Mouse (Mus musculus) layer of hippocampus, postnatal 25 days (tissue): ENCODE data around the gene Rab6a. TPM values are rescaled to one million over a fixed set of nuclear protein-coding genes. Genes with fewer than 3 reads are reported as not detected.

Experiments used
- DNase-seq, 2 experiments: peaks; one replicate each; pipeline ENCODE4 v3.0.0; 2022; ENCODE audit warnings: mixed read lengths in 2 of 2, low spot score in 1 of 2; ENCODE audit errors: extremely low spot score in 1 of 2
- total RNA-seq, 2 experiments: library from RNA; stranded (reverse); gene quantifications; 2 replicates each; pipeline ENCODE4 v1.2.3; 2021

The Rab6a gene
- total RNA-seq, 2 experiments from 2014 or later = 373 to 387 TPM

- no peak for DNase-seq
Measured at GRCm38 (mm10) chr7:100616121-100616857, 9.1 kb downstream of the Rab6a start.

GRCm38 (mm10) chr7:100622277-100622676 lies 15.1 kb downstream of the Rab6a start:
- DNase-seq = no peak

GRCm38 (mm10) chr7:100624538-100624937 lies 17.3 kb downstream of the Rab6a start:
- no peak for DNase-seq

- no peak for DNase-seq
Measured at GRCm38 (mm10) chr7:100637657-100638056, 30.4 kb downstream of the Rab6a start.

- no peak for DNase-seq
Measured at GRCm38 (mm10) chr7:100642413-100642812, 35.2 kb downstream of the Rab6a start.

- DNase-seq = peak; percentile 62 to 83
Measured at GRCm38 (mm10) chr7:100645147-100645546, 37.9 kb downstream of the Rab6a start.

DNA sequence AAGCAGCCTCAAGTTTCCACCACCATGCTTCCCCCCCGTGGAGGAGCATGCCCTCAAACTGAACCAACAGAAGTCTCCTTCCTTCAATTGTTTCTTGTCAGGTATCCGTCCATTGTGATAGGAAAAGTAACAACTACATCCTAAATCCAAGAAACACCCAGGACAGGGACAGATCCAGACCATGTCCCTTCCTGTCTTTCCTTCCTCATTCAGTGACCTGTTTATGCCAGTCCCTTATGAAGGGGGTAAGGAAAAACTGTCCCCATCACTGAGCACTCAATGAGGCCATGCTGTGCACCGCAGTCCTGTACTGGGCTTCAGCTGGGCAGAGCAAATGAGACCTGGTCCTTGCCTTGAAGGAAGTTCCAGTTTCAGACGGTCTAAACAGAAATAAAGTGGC lies 41.9 kb downstream of the Rab6a start:
- no peak for DNase-seq

DNA sequence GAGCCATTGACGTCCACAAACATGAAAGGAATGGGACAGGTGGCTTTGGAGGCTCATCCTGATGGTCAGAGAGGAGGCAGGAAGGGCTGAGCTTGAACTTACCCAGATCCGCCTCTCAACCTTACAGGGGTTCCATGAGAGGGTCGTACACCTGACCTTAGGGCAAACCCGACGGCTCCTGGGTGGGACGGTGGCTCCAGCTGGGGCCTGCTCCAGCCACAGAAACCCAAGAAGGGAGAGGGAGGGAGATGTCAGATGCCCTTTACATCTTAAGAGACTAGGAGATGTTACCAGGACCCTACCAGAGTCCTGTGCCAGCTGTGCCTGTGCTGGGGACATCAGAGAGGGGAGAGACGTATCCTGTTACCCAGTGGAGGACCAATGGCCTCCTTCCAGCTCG lies 42.6 kb downstream of the Rab6a start:
- no peak for DNase-seq

DNA sequence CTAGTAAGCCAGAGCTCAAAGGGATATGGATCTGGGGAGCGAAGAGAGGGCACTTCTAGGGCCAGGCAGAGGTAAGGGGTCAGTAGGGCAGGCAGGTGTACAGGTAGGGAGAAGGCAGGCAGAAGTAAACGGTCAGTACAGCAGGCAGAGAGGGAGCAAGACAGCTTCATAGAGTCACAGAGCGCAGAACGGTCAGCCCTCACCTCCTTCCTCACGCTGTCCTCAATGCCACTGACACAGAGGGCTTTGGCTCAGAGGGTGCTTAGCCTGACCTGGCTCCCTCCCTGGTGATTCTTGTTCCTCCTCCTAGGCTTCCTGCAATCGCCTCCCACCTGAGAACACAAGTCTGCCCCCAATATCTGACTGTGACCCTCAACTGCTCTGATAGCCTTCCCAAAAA lies 43.2 kb downstream of the Rab6a start:
- peak in 1 of 2 experiments; percentile 3 for DNase-seq

DNA sequence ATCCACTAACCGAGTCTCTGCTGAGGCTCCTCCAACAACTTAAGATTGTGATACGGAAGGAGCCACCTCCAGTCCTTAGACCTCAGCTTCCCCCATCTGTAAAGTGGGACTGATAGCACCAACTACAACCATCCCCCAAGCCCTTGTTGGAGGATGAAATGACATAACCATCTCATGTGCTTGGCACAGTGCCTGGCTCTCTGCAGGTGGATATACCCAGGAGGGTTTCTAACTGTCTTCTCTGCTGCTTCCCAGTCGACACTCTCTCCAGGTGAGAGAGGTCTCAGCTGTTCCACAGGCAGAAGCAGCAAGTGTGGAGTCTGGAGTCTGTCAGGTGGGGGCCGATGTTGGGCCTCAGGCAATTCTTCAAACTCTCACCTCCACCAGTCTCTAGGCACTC lies 43.8 kb downstream of the Rab6a start:
- DNase-seq = peak in 1 of 2 experiments; percentile 5

DNA sequence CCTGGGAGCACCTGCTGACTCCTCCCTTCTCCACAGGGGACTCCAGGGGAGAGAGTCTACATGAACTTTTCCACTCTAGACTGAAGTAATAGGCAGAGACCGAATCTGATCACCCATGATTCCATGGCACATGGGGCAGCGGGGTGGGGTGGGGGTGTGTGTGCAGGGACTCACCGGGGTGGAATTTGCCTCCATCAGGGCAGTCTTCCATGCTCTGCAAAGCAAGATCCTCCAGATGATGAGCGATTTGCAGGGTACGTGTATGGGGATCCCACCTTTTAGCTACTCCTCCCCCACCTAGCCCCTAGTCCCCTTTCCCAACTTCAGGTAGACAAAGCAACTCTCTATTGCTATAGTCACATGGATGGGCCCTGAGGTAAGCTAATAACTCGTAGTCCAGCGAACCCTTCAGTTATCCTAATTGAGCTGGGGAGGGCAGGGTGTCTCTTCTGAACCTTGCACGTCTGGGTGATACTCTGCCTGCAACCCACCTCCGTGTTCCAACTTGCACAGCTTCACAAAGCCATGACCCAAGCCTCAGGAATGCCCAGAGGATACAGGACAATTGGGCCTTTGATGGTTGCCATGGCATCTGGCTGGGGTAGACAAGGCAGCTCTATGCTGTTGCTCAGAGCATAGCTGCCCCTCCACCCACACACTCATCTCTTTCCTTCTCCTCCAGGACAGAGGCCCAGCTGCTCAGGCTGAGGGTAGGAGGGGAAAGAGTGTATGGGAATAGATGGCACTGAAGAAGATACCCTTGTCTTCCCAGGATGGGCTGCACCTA lies 46.5 kb downstream of the Rab6a start:
- DNase-seq = no peak

- no peak for DNase-seq
Measured at GRCm38 (mm10) chr7:100654441-100654840, 47.2 kb downstream of the Rab6a start.

GRCm38 (mm10) chr7:100656739-100657138 lies 49.5 kb downstream of the Rab6a start:
- DNase-seq = no peak

- DNase-seq = no peak
Measured at GRCm38 (mm10) chr7:100658093-100658578, 50.9 kb downstream of the Rab6a start.

- DNase-seq = no peak
Measured at GRCm38 (mm10) chr7:100661264-100661663, 54.1 kb downstream of the Rab6a start.

- no peak for DNase-seq
Measured at GRCm38 (mm10) chr7:100662231-100662630, 55.0 kb downstream of the Rab6a start, which contains the start of gene Plekhb1. Plekhb1 (minus strand) TSS chr7:100662414.

- DNase-seq = peak; percentile 67 to 93
Measured at GRCm38 (mm10) chr7:100663190-100663589, 56.0 kb downstream of the Rab6a start.

DNA sequence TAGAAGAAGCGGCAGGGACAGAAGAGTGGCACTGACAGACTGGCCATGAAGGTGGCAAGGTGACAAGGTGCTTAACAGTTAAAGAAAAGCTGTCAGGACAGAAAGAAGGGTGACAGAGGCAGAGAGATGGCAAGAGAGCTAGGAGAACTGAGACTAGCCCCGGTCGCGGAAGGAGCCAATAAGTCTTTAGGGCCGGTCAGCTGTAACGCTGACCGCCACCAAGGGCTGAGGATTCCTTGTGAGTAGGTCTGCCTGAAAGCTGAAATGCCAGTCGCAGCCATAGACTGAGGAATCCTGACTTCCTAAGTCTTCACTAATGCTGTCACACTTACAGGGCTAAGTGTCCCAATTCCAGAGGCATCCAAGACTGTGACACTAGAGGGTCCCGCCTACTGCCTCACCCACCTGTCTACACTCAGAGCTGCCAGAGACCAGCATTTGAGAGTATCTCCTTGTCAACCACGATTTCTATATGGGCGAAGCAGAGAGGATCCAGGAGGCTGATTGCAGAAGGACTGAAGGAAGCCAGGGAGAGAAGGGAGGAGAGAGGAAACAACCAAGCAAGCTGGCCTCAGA lies 56.6 kb downstream of the Rab6a start:
- DNase-seq = no peak

DNA sequence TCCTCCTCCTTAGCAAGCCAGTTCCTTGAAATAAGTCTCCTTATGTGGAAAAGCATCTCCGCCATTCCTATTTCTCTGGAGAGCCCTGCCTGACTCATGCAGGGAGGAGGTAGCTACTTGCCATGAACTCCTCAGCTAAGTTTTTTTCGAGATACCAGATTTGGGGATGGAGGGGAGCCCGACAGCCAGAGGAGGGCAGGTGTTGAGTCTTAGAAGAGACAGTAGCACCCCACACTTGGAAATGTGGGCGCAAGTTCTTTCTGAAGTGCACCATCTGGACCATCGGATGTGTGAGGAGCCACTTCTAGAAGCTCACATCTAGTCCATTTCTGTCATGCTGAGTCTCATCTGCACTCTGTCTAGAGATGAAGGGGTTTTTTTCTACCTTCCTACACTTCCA lies 63.4 kb downstream of the Rab6a start:
- DNase-seq = no peak

- DNase-seq = no peak
Measured at GRCm38 (mm10) chr7:100673452-100673851, 66.2 kb downstream of the Rab6a start.

DNA sequence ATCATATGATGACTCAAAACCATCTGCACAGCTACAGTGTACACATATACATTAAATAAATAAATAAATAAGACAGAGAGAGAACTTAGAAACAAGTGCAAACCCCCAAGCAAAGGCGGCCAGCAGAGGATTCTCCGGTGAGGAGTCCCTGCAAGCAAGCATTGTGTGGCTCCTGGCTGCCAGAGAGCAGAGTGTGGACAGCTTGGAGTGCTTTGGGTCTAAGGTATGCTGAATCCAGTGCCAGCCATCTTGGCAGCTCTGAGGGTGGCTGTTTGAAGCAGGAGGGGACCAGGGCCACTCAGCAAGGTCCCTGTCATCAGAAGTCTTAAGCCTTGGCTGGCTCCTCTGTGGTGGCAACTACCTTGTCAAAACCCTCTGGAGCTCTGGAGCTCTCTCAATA lies 67.7 kb downstream of the Rab6a start:
- DNase-seq = no peak
